Mouse (Mus musculus): ENCODE data around the gene Cd28. TPM values are rescaled to one million over a fixed set of nuclear protein-coding genes. Genes with fewer than 3 reads are reported as not detected.

The Cd28 gene
- polyA plus RNA-seq, 1 experiment from 2014 or later: 0.42 TPM

GRCm38 (mm10) chr1:60821590-60821989, 105.0 kb downstream of the Cd28 start:
- no peaks in the 10 kb centered on the region for H3K27me3 ChIP-seq (ENCODE audit: control insufficient read depth, insufficient read depth, low read length)
- no peak overlapping the region for H3K4me3 ChIP-seq (ENCODE audit: control insufficient read depth in 1 of 2, insufficient read depth in 1 of 2, low read depth in 1 of 2, low read length in 2 of 2)
- no peak overlapping the region for H3K9ac ChIP-seq (ENCODE audit: low read length)
- H3K9me3 ChIP-seq (ENCODE audit: control insufficient read depth, low read length): no peaks in the 10 kb centered on the region
- ATAC-seq (ENCODE audit: insufficient number of reproducible peaks, insufficient read depth, low FRiP score, low read depth): no peak
- no peak overlapping the region for H3K27ac ChIP-seq (replicated peaks in 1 of 2; ENCODE audit: control insufficient read depth in 1 of 2, insufficient read depth in 1 of 2, low read depth in 2 of 2, low read length in 2 of 2)
- 18% methylated on average over 3 of the region's 3 CpGs for WGBS
- no peak overlapping the region for H3K4me2 ChIP-seq (ENCODE audit: low read length)
- H3K4me1 ChIP-seq (ENCODE audit: control insufficient read depth in 2 of 2, insufficient read depth in 2 of 2, low read length in 2 of 2): peaks cover 8 to 30% of the 10 kb centered on the region in 2 experiments
- no peaks in the 10 kb centered on the region for H3K36me3 ChIP-seq (ENCODE audit: control insufficient read depth, insufficient read depth, low read length)

Other genes with a start within 250 kb of the Cd28 start
- 65.7 and 68.7 TPM in 2 replicates for gene Raph1, start 149.7 kb upstream of the Cd28 start, polyA plus RNA-seq (2014; fragmentation: Nextera tagmentation; extraction: Ambion mirVana)
- gene Ctla4, start 170.2 kb downstream of the Cd28 start, polyA plus RNA-seq (2014; fragmentation: Nextera tagmentation; extraction: Ambion mirVana): not detected in 2 replicates

All from heart, embryonic 14.5 days (tissue).